Mouse (Mus musculus) gastrocnemius, postnatal 4 days (tissue): ENCODE data around the gene Prrc2a. TPM values are rescaled to one million over a fixed set of nuclear protein-coding genes. Genes with fewer than 3 reads are reported as not detected.

Experiments
- DNase-seq, 2 experiments: peaks; one replicate each; pipeline ENCODE4 v3.0.0; 2021 to 2022; ENCODE audit warnings: low spot score in 2 of 2, mixed read lengths in 2 of 2
- microRNA-seq: library from miRNA; unstranded; fragments of <30 nt; microRNA quantifications from one replicate; pipeline ENCODE4 v1.2.0, GENCODE M21; 2021
- total RNA-seq, 2 experiments: library from RNA; stranded (reverse); gene quantifications; 2 replicates each; pipeline ENCODE4 v1.2.3; 2021

The Prrc2a gene
- total RNA-seq, 2 experiments from 2014 or later, result 183 to 193 TPM

GRCm38 (mm10) chr17:35106522-35106921 lies 58.2 kb downstream of the Prrc2a start:
- no peak for DNase-seq

- DNase-seq, result no peak
Observed at GRCm38 (mm10) chr17:35105740-35106389, 58.8 kb downstream of the Prrc2a start.

GRCm38 (mm10) chr17:35104754-35105153 lies 59.9 kb downstream of the Prrc2a start:
- no peak for DNase-seq

- DNase-seq, result no peak
Observed at GRCm38 (mm10) chr17:35104079-35104478, 60.6 kb downstream of the Prrc2a start.

GRCm38 (mm10) chr17:35103221-35103690 lies 61.4 kb downstream of the Prrc2a start:
- DNase-seq, result no peak

- no peak for DNase-seq
Observed at GRCm38 (mm10) chr17:35102299-35102698, 62.4 kb downstream of the Prrc2a start.

GRCm38 (mm10) chr17:35101161-35101560 lies 63.5 kb downstream of the Prrc2a start:
- DNase-seq, result no peak

GRCm38 (mm10) chr17:35100196-35100765 lies 64.4 kb downstream of the Prrc2a start:
- no peak for DNase-seq

Small RNAs within 50 kb of the gene (microRNA-seq; reads per million reads assigned to microRNA genes)
- not detected for gene Mir6973a
- gene Mir6974, result not detected

Other genes with a start within 250 kb of the Prrc2a start
- 10 to 100 TPM; 10.8 to 10.9 TPM for gene Neu1, start 233.6 kb downstream of the Prrc2a start, total RNA-seq
- 1 to 10 TPM; 3.7 to 4.0 TPM for gene Hspa1b, start 205.7 kb downstream of the Prrc2a start, total RNA-seq
- not detected for gene Gm20481, start 195.0 kb downstream of the Prrc2a start, total RNA-seq
- 1 to 10 TPM; 3.2 to 4.4 TPM for gene Hspa1a, start 192.7 kb downstream of the Prrc2a start, total RNA-seq
- 1 to 10 TPM; 5.8 to 6.1 TPM for gene Hspa1l, start 192.2 kb downstream of the Prrc2a start, total RNA-seq
- 10 to 100 TPM; 31.8 to 32.4 TPM for gene Lsm2, start 183.0 kb downstream of the Prrc2a start, total RNA-seq
- gene Vars, start 163.9 kb downstream of the Prrc2a start, total RNA-seq, result 10 to 100 TPM; 50.8 to 58.3 TPM
- 1 to 10 TPM in 1 of 2 experiments, under 1 TPM in 1; 0.96 to 1.2 TPM for gene Vwa7, start 148.3 kb downstream of the Prrc2a start, total RNA-seq
- gene Sapcd1, start 136.9 kb downstream of the Prrc2a start, total RNA-seq, result 1 to 10 TPM; 5.4 to 6.3 TPM
- gene Msh5, start 118.2 kb downstream of the Prrc2a start, total RNA-seq, result 1 to 10 TPM; 4.5 to 5.4 TPM
- gene Clic1, start 114.9 kb downstream of the Prrc2a start, total RNA-seq, result 10 to 100 TPM; 87.2 to 89.7 TPM
- gene Ddah2, start 105.9 kb downstream of the Prrc2a start, total RNA-seq, result 100 to 1,000 TPM; 108 to 109 TPM
- under 1 TPM in 1 of 2 experiments, not detected in 1; 0.39 TPM for gene Ly6g6c, start 99.5 kb downstream of the Prrc2a start, total RNA-seq
- gene Mpig6b, start 98.7 kb downstream of the Prrc2a start, total RNA-seq, result under 1 TPM; 0.29 to 0.42 TPM
- not detected for gene Ly6g6e, start 88.0 kb downstream of the Prrc2a start, total RNA-seq
- 1 to 10 TPM in 1 of 2 experiments, under 1 TPM in 1; 0.91 to 1.2 TPM for gene Ly6g6d, start 86.8 kb downstream of the Prrc2a start, total RNA-seq
- under 1 TPM in 1 of 2 experiments, not detected in 1; 0.31 TPM for gene Ly6g6f, start 79.3 kb downstream of the Prrc2a start, total RNA-seq
- gene Abhd16a, start 75.6 kb downstream of the Prrc2a start, total RNA-seq, result 10 to 100 TPM; 67.2 to 69.3 TPM
- not detected for gene Ly6g5c, start 56.6 kb downstream of the Prrc2a start, total RNA-seq
- 1 to 10 TPM in 1 of 2 experiments, under 1 TPM in 1; 0.44 to 1.2 TPM for gene Ly6g5b, start 49.5 kb downstream of the Prrc2a start, total RNA-seq
- 1 to 10 TPM; 5.6 to 7.4 TPM for gene Gpank1, start 43.4 kb downstream of the Prrc2a start, total RNA-seq
- 100 to 1,000 TPM; 174 to 185 TPM for gene Csnk2b, start 42.8 kb downstream of the Prrc2a start, total RNA-seq
- 10 to 100 TPM; 20.0 to 21.0 TPM for gene D17H6S53E, start 38.5 kb downstream of the Prrc2a start, total RNA-seq
- 1 to 10 TPM in 1 of 2 experiments, not detected in 1; 1.2 TPM for gene Apom, start 32.8 kb downstream of the Prrc2a start, total RNA-seq
- 100 to 1,000 TPM; 265 to 276 TPM for gene Bag6, start 29.7 kb downstream of the Prrc2a start, total RNA-seq
- gene Aif1, start 11.2 kb upstream of the Prrc2a start, total RNA-seq, result 1 to 10 TPM; 6.0 to 6.3 TPM
- 10 to 100 TPM in 1 of 2 experiments, 1 to 10 TPM in 1; 7.7 to 11.1 TPM for gene Lst1, start 23.5 kb upstream of the Prrc2a start, total RNA-seq
- under 1 TPM; 0.74 to 0.78 TPM for gene Ltb, start 29.5 kb upstream of the Prrc2a start, total RNA-seq
- 1 to 10 TPM; 1.1 to 1.7 TPM for gene Tnf, start 37.1 kb upstream of the Prrc2a start, total RNA-seq
- under 1 TPM; 0.31 to 0.32 TPM for gene Lta, start 40.5 kb upstream of the Prrc2a start, total RNA-seq
- under 1 TPM in 1 of 2 experiments, not detected in 1; 0.52 TPM for gene Gm16181, start 55.9 kb upstream of the Prrc2a start, total RNA-seq
- gene Atp6v1g2, start 68.8 kb upstream of the Prrc2a start, total RNA-seq, result 1 to 10 TPM; 2.7 to 3.2 TPM
- 10 to 100 TPM; 13.9 to 15.8 TPM for gene Nfkbil1, start 70.9 kb upstream of the Prrc2a start, total RNA-seq
- gene Ddx39b, start 76.8 kb upstream of the Prrc2a start, total RNA-seq, result 100 to 1,000 TPM; 219 to 233 TPM
- gene H2-D1, start 97.8 kb upstream of the Prrc2a start, total RNA-seq, result 10 to 100 TPM; 44.5 to 55.8 TPM
- gene H2-Q1, start 155.5 kb upstream of the Prrc2a start, total RNA-seq, result under 1 TPM; 0.52 to 0.67 TPM
- gene H2-Q2, start 177.3 kb upstream of the Prrc2a start, total RNA-seq, result under 1 TPM; 0.59 to 0.93 TPM
- gene H2-Q4, start 214.7 kb upstream of the Prrc2a start, total RNA-seq, result 1 to 10 TPM; 5.2 to 6.2 TPM